Mouse (Mus musculus) cerebellum, postnatal 4 days (tissue): Measurements from ENCODE around the gene Tmem176b.
"Not testable (repeated sequence)": the region's sequence is repeated elsewhere in the genome, so short reads cannot be mapped to it uniquely, and the experiment has no call there.

Source experiments
- DNase-seq, 2 experiments: peaks; one replicate each; pipeline ENCODE4 v3.0.0; 2022; ENCODE audit warnings: low spot score in 2 of 2, mixed read lengths in 1 of 2

The Tmem176b gene

DNA sequence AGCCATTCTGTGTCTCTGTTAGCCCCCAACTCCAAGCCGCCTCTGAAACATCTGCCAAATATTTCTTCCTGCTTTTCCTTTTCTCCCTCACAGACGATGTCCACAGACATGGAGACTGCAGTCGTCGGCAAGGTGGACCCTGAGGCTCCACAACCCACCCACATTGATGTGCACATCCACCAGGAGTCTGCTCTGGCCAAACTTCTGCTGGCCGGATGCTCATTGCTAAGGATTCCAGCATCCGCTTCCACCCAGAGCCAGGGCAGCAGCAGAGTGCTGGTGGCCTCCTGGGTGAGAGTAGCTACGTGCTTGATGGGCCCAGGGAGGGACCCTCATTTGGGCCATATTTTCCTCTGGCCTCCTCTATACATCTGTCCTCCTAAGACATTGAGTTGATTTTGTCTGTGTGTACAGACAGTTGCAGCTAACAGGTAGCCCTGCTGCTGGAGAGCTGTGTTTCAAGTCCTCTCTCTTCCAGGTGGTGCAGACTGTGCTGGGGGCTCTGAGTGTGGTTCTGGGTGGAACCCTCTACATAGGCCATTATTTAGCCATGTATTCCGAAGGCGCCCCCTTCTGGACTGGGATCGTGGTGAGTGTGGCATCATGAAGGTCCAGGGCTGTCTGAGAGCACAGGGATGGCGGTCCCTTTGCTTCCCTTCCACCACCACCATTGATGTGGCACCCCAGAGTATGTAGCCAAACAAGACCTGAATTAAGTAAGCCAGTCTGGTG, 981 bp upstream of the Tmem176b start:
- DNase-seq: peak in 1 of 2 experiments; percentile 39

DNA sequence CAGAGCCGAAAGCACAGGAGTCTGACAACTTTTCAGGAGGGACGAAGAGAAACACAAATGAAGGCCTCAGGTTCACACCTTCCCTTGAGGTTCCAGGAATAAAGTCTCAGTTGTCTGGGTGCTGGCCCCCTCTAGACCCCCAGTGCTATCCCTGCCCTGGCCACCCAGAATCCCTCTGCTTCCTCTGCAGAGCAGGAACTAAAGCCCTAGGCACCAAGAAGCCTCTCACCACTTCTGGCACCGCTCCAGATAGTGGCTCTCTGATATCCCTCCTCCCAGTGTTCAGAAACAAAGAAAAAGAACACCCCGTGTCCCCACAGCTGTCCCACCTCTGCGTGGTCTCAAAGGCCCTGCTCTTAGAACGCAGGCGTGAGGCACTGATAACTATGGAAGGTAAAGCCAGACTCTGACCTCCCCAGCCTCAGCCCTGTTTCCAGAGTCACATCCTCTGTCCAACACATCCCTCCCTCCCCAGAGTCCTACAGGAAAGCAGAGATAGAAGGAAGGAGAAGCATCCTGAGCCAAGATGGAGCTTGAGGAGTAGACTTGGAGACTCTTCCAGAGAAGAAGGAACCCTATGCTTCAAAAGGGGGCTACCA, 826 bp downstream of the Tmem176b start, which contains the start of gene Tmem176a:
Tmem176a (plus strand) TSS at position 549 of the 599 bp plus-strand sequence.
- DNase-seq: peak in 1 of 2 experiments; percentile 36

DNA sequence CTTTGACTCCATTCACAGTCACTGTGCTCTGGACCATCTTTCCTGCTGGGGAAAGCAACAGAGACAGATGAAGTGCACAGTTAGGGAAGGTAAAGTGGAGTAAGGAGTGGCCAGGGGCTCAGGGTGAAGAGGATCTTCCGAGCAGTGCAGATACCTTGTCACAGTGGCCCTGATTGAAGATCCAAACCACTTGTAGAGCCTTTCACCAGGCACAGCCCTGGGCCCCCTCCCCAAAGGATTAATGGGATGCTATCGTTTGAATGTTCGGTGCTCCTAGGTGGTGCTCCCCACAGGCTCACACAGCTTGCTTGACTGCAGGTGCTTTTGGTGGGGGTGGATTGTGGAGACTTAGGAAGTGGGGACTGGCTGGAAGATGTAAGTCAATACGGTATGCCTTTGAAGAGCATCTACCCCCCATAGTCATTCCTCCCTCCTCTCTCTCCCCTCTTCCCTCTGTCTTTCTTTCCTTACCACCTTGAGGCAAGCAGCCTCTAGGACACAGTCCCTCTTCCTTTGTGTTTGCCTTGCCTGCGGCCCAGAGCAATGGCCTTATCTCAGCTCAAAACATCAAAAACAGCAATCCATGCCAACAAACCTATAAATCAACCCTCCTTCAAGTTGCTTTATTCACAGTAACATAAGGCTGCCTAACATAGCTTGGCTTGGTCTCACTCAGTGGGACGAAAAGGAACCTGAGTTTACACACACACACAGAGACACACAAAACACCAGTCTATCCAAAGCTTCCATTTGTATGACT, 2.8 kb downstream of the Tmem176b start:
- no peak for DNase-seq

DNA sequence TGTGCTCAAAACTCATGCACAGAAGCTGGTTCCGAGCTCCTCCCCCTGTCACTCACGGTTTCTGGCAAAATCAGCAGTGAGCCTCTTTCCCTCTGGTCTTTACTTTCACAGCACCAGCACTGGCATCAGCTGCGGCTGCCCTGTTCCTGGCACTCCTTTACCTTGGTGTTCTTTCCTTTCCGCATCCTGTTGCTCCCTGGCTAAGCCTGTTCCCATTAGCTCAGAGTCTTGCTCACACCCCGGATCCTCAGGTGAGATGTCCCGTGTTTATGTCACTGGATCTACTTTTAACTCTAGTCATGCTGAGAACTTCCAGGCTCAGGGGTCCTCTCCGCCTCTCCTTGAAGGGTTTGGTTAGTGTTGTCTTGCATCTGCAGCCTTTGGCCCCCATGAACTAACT, 3.8 kb downstream of the Tmem176b start:
- DNase-seq: no peak

DNA sequence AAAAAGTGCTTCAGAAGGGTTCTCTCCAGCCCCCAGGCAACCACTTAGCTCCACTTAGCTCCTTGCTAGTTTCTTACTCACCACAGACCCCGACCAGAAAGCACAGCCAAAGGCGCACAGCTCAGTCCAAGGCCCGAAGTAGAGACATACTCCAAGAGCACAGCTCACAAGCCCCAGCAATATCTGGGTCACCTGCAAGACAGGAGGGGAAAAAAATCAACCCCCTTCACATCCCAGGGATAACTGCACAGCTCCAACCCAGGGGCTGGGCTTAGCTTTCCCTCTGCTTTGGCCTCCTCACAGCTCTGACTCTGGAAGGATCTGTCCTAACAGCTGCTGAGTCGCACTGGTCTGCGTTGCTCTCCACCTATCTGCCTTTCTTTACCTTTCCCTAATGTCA, 5.2 kb downstream of the Tmem176b start:
- no peak for DNase-seq

DNA sequence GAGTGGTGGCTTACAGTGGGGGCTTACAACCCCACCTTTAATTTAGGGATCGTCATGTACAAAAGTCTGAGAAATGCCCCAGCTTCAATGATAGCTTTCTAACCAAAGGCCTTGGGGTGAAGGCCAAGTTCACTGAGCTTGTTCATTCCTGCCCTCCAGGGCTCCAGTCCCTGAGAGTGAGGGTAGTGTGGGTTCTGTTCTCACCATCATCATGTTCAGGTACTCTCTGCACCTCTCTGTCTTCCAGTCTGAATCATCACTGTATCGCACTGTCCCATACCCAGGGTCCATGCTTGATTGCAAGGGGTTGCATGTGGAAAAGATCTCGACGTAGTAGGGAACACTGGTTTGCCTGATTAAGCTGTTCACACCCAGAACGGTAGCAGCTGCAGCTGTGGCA, 6.1 kb downstream of the Tmem176b start:
- no peak for DNase-seq

DNA sequence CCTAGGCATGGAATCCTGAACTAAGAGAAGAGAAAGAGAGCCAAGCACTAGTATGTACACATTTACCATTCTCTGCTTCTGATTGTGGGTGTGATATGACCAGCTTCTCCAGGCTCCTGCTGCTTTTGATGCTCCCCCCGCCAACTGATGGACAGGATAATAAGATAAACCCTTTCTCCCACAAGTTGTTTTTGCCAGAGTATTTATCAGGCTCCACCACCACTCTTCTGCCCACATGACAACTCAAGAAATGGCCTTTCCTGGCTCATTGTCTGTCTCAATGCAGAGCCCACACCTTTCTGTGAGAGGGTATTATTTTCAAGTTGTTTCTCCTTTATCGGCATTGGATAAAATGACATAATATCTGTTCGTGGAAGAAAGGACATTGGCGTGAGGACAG, 7.8 kb downstream of the Tmem176b start:
- DNase-seq: no peak

DNA sequence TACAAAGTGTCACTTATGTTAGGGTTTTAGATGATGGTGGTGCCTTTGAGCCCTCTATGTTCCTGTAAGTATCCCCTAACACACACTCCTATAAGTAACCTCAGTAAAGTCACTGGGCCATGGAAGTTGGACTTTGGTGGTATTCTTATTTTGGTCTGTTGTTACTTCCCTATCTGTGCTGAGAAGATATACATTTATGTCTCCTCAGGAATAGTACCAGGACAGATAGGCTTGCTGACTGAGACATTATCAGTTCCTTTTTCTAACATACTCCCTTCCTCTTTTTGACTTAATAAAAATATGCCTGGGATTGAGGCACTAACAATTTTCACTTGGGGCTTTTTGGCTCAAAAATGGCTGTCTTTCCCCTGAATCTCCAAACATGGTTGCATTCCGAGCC, 8.9 kb downstream of the Tmem176b start:
- DNase-seq: no peak

DNA sequence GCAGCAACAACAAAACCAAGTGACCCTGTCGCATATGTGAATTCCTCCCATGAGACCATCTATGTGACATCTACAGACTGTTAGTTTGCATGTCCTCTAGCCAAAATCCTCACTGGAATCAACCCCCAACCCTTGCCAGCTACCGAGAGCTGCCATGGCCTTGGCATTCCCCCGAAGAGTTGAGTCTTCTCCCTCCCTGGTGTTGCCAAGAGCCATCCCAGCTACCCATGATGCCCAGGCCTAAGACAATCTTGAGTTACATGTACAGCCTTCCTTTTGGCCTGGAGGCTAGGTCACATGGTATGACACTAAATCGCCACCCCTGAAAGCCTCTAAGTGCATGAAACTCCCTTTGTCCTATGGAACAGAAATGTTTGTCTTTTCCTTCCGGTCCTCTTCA, 10.2 kb downstream of the Tmem176b start:
- no peak for DNase-seq

DNA sequence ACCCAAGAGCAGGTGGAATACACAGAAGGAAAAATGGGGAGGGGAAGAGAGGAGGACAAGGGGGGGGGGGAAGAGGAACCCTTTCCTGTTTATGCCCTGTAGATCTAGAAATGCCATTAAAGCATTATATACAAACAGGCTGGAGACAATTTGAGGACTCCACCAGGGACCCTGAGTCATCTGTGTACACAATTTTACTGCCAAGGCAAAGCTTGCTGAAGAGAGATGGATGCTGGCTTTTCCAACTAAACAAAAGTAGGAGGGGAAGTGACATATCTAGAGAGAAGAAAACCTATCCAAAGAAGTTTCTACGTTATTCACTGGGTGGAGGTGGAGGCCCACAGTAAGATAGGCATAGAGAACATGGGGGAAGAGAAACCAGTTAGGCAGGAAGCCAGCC, 11.1 kb downstream of the Tmem176b start:
- no peak for DNase-seq

DNA sequence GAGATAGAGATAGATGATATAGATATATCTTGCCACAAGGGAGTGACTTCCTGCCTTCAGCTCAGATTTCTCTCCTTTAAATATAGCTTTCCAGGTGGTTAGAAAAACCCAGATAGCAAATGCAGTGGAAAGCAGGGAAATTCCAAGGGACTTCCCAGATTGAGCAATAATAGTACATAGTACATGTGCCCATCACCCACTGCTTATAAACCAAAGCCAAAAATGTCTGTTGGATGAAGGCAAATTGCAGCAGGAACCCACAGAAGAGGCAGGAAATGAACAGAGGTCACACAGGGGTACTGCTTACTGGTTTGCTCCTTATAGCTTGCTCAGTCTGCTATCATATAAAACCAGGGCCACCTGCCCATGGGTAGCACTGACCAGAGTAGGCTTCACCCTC, 11.6 kb downstream of the Tmem176b start:
- DNase-seq: no peak

DNA sequence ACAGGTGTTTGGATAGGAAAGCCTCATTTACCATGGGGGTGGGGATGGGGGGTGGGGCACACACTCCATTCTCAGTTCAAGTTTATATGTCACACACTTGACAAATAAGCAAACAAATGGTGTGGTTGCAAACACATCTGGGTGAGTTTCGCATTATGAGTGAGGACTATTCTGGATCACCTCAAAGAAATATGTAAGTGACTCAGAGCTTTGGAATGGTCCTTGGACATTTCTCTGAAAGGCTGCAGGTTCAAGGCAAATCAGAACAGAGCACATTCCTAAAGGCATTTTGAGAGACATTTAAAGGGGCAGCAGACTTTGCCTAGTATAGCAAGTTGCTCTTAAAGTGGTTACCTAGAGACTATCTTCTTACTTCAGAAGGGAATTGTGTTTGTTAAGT, 12.3 kb downstream of the Tmem176b start:
- DNase-seq: no peak

DNA sequence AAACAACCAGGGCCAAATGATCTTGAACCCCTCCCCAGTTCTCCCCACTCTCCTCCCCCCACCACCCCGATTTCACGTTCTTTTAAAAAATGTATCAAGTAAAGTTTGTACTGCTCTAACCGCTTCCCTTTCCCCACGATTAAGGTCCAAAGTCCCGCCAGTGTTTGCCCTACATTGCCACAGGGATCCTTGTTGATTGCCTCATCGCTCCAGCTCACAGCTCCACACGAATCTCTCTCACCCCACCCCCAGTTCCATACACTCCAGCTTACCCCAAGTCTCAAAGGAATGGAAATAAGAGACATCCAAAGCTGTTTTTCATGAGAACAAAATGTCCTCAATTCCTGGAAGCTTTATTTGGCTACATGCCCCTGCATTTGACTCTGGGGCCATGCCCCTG, 16.3 kb downstream of the Tmem176b start:
- no peak for DNase-seq

DNA sequence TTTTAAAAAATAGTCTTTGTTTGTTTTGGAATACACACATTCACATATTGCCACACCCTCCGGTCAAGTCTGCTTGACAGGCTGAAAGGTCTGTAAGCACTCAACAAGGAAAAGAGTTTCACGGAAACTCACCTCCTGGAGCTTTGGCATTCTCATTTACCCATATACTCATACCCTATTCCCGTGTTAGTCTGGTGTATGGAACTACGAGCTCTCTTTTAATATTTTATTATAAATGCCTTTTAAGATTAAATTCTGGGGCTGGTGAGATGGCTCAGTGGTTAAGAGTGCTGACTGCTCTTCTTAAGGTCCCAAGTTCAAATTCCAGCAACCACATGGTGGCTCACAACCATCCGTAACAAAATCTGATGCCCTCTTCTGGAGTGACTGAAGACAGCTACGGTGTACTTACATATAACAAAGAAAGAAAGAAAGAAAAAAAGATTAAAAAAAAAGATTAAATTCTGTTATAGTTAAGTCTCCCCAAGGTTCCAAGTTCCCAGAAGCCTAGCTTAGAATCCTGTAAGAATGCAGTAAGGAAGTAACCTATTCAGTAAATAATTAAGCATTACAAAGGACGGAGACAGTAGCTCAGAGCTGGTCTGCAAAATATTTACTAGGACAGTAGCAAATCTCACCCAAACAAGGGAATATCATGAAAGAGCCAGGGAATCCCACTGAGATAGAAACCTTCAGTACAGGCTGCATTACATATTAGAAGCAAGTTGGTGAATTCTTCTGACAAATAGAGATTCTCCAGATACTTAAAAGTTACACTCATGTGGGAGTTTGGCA, 19.1 kb downstream of the Tmem176b start:
- DNase-seq: not testable (repeated sequence)

DNA sequence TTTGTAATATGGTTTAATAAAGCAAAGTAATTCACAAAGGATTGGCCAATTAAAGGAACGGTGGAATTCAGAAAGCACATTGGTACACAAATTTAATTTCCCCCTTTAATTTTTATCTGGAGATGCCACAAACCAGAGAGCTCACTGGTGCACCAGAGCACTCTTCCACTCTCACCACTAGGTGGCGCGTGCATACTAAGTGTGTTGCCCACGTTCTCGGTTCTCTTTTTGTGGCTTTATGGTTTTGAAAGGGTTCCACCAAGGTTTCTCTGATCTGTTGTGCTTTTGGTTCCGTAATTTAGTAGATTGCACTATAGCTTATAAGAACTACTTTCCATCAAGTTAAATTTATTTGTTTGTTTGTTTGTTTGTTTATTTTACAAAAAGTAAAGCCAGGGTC, 23.5 kb downstream of the Tmem176b start:
- peak; percentile 43 to 65 for DNase-seq

DNA sequence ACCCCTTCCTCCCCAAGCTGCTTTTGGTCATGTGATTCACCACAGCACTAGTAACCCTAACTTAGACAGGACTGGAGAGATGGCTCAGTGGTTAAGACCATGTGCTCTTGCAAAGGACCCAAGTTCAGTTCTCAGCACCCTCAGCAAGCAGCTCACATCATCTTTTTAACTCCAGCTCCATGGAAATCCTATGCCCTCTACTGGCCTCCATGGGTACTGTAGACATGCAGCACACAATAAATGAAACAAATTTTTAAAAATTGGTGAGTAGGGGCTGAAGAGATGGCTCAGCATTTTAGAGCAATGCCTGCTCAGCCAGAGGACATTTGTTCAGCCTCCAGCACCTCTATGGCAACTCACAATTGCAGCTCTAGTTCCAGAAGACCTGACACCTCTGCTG, 26.3 kb downstream of the Tmem176b start:
- DNase-seq: no peak

DNA sequence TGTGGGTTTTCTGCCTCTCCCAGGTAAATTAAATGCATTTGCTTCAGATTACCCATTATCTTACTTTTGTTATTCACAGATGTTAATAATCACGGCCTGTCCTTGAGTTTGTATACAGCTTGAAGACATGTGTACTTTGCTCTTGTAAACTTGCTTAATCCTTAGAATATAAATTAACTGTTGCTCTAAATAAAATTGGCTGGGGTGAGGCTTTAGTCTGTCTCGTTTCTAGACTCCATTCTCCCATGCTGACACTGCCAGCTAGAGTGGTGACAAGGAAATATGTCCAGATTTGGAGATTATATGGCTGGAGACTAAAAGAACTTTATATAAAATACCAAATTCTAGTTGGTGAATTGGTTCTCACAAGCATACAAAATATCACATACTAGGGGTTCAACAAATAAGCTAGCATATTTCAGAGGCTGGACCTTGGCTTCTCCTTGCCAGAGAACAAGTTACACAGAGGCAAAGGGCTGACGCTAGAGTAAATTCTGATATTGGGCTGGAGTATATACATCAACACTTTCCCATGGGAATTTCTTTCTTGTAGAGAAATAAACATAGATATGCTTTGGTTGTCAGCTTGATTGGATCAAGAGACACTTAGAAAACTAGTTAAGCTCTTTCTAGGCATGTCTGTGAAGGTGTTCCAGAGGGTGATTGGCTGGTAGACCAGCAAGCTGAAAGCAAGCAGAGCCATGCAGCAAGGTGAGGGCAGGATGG, 31.6 kb downstream of the Tmem176b start:
- DNase-seq: no peak

DNA sequence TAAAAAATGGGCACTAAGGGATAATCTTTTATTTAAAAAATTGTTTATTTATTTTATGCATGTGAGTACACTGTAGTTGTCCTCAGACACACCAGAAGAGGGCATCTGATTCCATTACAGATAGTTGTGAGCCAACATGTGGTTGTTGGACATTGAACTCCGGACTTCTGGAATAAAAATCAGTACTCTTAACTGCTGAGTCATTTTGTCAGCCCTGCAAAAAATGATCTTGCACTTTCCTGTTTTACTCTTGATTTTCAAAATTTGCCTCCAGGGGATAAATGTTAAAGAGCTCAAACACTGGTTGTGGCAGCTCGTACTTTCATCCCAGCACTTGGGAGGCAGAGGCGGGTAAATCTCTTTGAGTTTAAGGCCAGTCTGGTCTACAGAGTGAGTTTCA, 34.5 kb downstream of the Tmem176b start:
- no peak for DNase-seq

DNA sequence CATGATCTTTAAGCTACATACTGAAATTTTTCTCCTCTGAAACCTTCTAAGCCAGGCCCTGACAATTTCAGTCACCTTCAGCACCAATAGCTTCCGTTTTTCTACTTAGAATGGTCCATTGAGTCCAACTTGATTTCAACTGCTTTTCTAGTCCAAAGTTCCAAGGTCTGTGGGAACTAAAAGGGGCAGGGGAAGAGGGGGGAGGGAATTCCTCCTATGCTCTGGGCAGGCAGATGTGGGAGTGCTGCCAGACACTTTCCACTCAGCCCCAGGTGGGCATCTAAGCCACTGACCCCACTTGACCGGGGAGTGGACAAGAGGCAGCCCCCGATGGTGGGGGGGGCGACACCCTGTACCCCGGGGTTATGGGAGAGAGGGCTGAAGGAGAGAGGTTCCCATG, 37.0 kb downstream of the Tmem176b start:
- no peak for DNase-seq

DNA sequence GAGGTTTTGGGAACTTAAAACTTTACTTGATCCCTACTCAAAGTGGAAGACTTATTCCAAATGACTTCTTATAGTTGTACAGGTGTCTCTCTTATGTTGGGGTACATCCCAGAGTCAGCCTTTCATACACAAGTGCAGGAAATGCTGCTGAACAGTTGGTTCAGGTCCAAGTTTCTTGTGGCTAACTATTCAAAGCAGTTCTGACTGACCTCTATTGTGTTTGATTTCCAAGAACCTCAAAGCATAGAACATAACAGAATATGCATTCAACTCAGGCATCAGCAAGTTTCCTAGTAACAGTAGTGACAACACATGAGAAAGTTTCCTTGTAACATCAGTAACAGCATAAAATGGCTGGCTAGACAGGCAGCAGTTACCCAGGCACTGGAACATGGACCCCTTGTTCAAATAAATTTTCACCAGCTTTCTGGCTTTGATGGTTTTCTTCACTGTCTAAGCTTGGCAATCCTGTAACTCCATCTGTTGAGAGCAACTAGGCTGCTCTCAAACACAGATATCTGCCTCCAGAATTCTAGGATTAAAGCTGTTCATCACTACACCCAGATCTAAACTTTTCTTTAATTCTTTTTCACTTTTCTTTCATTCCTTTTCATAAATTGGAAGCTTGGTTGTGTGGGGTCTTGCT, 37.8 kb downstream of the Tmem176b start:
- DNase-seq: no peak

DNA sequence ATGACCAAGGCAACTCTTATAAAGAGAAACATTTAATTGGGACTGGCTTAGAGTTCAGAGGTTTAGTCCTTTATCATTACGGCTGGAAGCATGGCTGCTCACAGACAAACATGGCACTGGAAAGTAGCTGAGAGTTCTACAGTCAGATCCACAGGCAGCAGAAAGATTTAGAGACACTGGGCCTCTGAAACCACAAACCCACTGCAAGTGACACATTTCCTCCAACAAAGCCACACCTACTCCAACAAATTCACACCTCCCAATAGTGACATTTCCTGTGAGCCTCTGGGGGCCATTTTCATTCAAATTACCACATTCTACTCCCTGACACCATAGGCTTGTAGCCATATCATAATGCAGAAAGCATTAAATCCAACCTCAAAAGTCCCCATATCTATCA, 39.4 kb downstream of the Tmem176b start:
- no peak for DNase-seq
